Mouse (Mus musculus): Measurements from ENCODE around the gene Idh2.

The Idh2 gene

GRCm38 (mm10) chr7:80085970-80086715, 29.0 kb downstream of the Idh2 start:
- 88% methylated on average over 33 of the region's 33 CpGs for WGBS

GRCm38 (mm10) chr7:80084484-80084931, 30.7 kb downstream of the Idh2 start:
- WGBS: 68% methylated on average over 7 of the region's 7 CpGs

GRCm38 (mm10) chr7:80081586-80082554, 33.3 kb downstream of the Idh2 start:
- 86% methylated on average over 42 of the region's 42 CpGs for WGBS

GRCm38 (mm10) chr7:80078792-80079301, 36.3 kb downstream of the Idh2 start:
- WGBS: 28% methylated on average over 14 of the region's 14 CpGs

- WGBS: 73% methylated on average over 9 of the region's 9 CpGs
These were observed 37.4 kb downstream of the Idh2 start for GRCm38 (mm10) chr7:80077801-80078200.

GRCm38 (mm10) chr7:80076961-80077716, 38.1 kb downstream of the Idh2 start:
- 88% methylated on average over 6 of the region's 6 CpGs for WGBS

GRCm38 (mm10) chr7:80075946-80076583, 39.1 kb downstream of the Idh2 start:
- 56% methylated on average over 4 of the region's 4 CpGs for WGBS

GRCm38 (mm10) chr7:80074921-80075441, 40.2 kb downstream of the Idh2 start:
- 60% methylated on average over 5 of the region's 5 CpGs for WGBS

- whole genome bisulfite sequencing: 75% methylated on average over 8 of the region's 8 CpGs
These were observed 41.7 kb downstream of the Idh2 start for GRCm38 (mm10) chr7:80073506-80073905.

GRCm38 (mm10) chr7:80072297-80072696, 42.9 kb downstream of the Idh2 start:
- WGBS: 39% methylated on average over 6 of the region's 6 CpGs

GRCm38 (mm10) chr7:80071209-80071608, 44.0 kb downstream of the Idh2 start:
- WGBS: 93% methylated on average over 9 of the region's 9 CpGs

- WGBS: 22% methylated on average over 13 of the region's 13 CpGs
These were observed 45.4 kb downstream of the Idh2 start for GRCm38 (mm10) chr7:80069615-80070327.

GRCm38 (mm10) chr7:80068341-80068740, 46.9 kb downstream of the Idh2 start:
- WGBS: 74% methylated on average over 5 of the region's 7 CpGs

- WGBS: 63% methylated on average over 13 of the region's 13 CpGs
These were observed 48.3 kb downstream of the Idh2 start for GRCm38 (mm10) chr7:80066675-80067455.

GRCm38 (mm10) chr7:80065250-80065649, 49.9 kb downstream of the Idh2 start:
- WGBS: 87% methylated on average over 3 of the region's 3 CpGs

GRCm38 (mm10) chr7:80063902-80064736, 51.1 kb downstream of the Idh2 start:
- 75% methylated on average over 15 of the region's 15 CpGs for WGBS

GRCm38 (mm10) chr7:80063244-80063643, 51.9 kb downstream of the Idh2 start:
- WGBS: 74% methylated on average over 5 of the region's 5 CpGs

- WGBS: 85% methylated on average over 17 of the region's 17 CpGs
These were observed 52.9 kb downstream of the Idh2 start for GRCm38 (mm10) chr7:80062083-80062826.
